Mouse (Mus musculus): Measurements from ENCODE around the gene Stx8. TPM values are rescaled to one million over a fixed set of nuclear protein-coding genes. Genes with fewer than 3 reads are reported as not detected.
A peak's percentile ranks its signal among the peaks of the same experiment; 100 is the strongest.

The Stx8 gene
- total RNA-seq, 2 experiments from 2014 or later: 24.6 to 27.5 TPM

GRCm38 (mm10) chr11:68200500-68200899 is 234.5 kb downstream of the Stx8 start:
- no peak for DNase-seq

DNA sequence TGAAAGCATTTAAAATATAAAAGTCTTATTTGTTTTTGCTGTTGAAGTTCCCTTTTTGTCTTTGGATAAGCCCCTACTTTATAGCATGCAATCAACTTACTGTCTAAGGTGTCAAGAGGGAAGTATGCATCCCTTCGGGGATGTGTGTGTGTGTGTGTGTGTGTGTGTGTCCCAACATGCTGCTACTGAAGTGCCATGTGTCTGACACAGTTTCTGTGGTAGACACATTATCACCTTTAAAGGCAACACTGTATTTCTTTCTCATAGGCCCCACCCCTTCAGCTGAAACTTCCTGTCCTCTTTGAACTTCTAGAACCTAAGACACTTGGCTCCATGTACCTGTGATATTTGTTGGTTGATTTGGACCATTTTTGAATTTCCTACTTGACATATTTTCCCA is 235.1 kb downstream of the Stx8 start:
- DNase-seq: no peak

- no peak for DNase-seq
Observed at GRCm38 (mm10) chr11:68201811-68202459, 235.9 kb downstream of the Stx8 start.

DNA sequence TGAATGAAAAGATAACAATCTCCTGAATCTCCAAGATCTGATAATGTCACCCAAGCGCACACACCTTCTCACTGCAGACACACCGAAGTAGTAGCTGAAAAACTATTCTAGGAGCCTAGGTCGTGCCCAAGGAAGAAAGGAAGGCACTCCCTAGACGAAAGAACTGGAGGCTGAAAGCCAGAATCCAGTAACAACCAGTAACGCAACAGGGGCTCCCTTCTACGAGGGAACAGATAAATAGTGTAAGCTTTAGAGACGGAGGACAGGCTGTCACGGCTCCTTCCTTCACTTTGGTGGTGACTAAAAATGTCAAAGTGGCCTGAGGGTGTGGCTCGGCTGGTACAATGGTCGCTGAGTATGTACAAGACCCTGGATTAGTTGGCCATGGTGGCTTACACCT is 236.6 kb downstream of the Stx8 start:
- no peak for DNase-seq

GRCm38 (mm10) chr11:68203658-68204315 is 237.8 kb downstream of the Stx8 start:
- no peak for DNase-seq

DNA sequence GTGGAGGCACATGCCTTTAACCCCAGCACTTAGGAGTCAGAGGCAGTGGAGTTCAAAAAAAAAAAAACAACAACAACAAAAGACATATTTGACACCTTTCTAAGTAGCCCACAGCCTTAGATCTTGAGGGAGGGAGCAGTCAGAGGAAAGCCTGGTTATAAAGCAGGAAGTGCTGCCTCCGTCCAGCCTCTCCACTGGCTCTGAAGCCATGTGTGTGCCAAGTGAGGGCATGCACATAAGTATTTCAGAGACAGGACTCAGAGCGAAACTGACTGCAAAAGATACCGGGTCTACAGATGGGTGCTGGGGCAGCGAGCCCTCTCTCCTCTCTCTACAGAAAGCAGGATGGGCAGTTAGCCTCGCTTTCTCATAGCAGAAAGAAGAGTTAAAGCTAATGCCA is 238.4 kb downstream of the Stx8 start:
- DNase-seq: no peak

GRCm38 (mm10) chr11:68205572-68206229 is 239.7 kb downstream of the Stx8 start:
- no peak for DNase-seq

GRCm38 (mm10) chr11:68208023-68208422 is 242.0 kb downstream of the Stx8 start:
- no peak for DNase-seq

- DNase-seq: no peak
Observed at GRCm38 (mm10) chr11:68208582-68208981, 242.6 kb downstream of the Stx8 start.

DNA sequence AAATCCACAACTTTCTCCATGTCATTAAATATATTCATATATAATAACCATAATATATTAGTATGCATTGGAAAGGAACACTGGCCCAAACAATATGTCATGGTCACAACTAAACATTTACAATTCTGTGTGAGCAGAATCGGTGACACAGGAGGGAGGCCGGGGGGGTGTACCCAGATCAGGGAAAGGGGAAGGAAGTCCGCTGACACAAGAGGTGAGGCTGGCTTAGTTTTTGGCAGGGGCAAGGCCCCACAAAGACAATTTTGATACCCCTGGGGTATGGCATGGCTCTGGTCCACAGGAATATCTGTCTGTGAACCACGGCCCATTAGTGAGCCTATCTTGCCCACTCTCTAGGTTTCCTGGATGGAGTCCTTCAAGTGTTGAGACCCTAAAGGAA is 243.5 kb downstream of the Stx8 start:
- DNase-seq: no peak

GRCm38 (mm10) chr11:68210714-68211113 is 244.7 kb downstream of the Stx8 start:
- no peak for DNase-seq

DNA sequence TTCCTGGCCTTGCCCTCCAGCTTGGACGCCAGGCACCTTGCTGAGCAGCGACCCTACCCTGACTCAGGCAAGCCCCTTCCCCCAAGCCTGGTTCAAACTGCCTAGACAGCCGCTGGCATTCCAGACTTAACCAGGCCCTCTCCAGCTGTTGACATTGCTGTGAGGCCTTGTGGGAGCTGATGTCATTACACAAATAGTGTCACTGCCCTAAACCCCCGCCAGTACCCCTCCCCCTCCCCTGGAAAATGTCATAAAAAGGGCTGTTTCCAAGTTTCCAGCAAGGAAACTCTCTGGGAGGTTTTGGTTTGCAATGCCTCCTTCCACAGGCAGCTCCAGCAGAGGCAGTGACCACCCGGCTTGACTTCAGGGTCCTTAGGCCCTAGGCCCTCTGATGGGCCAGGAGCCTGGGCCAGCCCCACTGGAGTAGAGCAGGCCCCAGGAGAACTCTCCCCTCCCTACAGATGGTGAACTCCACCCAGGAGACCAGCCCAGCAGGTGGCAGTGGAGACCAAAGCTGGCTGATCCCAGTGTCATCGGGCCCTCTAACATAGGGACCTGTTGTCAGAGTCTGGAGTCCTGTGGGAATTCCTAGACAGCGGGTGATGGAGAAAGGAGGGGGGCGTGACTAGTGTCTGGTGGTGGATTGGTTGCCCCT is 246.1 kb downstream of the Stx8 start:
- peak; percentile 62 for DNase-seq

DNA sequence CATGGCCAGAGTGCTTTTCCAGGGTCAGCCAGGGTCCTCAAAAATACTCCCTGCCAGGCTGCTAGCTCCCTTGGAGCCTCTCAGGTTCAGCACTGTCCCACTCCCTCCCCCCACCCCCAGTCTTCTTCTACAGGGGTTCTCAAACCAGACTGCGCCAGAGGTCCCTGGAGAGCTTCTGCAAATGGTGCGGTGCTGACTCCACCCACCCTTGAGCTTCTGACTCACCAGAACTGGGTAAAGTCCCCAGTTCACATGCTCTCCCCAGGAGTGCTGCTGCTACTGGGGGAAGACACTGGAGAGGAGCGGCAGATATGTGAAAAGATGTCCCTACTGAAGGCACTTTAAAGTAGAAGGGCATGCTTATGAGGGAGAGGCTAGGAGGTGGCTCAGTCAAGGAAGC is 247.9 kb downstream of the Stx8 start:
- no peak for DNase-seq

GRCm38 (mm10) chr11:68214496-68215205 is 248.7 kb downstream of the Stx8 start:
- no peak for DNase-seq

DNA sequence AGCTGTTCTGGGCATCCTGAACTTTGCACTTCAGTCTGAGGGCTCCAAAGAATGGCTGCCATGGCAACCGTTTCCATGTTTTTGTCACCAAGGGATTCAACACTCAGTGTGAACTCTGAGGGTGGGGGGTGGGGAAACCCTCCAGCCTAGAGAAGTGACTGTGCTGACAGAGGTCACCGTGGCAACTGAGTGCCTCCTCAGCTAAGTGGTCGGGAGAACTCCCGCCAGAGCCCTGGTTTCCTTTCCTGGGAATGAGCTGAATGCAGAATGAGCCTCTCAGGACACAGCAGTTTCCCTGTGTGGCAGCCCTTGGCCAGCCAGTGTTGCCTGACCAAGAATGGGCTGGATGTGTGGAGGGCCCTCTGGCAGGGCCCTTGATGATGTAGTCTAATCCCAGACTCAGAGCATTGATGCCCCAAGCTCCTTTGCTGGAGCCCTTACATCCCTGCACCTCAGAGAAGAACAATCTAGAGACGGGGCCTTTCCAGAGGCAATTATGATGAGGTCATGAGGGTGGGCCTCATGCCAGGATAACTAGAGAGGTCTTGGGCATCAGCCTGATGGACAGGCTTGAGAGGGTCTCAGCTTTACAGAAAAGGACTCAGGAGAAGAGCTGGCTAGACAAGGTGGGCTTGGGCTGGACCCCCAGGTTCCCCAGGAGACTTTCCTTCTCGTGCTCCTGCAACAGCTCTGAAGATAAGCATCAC is 249.4 kb downstream of the Stx8 start:
- no peak for DNase-seq

DNA sequence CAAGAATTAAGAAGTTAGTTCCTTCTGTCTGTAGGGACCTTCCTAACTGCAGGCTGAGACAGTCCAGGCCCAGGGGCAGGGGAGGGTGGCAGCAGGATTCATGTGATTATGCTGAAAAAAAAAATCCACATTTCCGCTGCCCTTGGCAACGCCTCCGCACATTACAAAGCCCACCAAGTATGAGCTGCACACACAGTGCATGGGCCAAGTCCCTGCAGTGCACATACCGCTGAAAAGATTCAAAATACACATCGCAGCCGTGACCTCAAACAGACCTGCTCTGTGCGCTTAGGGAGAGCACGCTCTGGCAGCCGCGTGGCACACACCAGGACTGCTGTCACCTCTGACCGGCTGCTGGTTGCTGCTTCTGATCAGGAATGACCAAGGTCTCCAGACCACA is 250.0 kb downstream of the Stx8 start:
- no peak for DNase-seq

DNA sequence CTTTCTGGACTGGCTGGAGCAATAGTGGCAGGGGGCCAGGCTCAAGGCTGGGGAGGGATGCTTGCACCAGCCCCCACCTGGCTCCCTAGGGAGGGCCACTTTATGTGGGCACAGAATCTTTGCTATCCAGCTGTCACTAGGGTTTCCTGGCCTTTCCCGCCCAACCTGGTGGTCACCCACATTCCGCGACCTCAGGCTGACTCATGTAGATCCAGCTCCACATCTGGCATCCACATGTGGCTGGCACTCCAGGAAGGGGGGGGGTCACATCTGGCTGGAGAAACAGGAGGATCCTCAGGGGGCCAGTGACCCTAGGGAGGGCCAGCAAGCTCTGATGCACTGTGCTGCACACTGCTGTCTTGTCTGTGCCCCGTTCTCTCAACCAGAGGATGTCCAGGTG is 254.7 kb downstream of the Stx8 start:
- no peak for DNase-seq

DNA sequence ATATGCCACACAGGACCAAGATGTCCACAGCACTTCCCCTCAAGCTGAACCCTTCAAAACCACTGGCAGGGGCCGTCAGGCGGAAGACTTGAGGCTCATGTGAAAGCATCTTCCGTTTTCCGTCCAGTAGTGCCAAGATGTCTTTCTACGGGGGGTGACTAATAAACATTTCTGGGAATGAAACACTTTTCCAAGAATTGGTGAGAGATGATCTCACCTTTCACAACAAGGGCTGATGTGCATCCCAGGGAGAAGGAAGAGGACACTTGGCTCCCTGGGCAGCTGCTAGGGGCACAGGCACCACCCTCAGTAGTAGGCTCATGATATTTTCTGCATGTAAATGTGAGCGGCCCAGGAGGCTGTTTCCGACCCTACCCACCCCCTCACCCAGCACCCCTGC is 256.2 kb downstream of the Stx8 start:
- DNase-seq: no peak

DNA sequence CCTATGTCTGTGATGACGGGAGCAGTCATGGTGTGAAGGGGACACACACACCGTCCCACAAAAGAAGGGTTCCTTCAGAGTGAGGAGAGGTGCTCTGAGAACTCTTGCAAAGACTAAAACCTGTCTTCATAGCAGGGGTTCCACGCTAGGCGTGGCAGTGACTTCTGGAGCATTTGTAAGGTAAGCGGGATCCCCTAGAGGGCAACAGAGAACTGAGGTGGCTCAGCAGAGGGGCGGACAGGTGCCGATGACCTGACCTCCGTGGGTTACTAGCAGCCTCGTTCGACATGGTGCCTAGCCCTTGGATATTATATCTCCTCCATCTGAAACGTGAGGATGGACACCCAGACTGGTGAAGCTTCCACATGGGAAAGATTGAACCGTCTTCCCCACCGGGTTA is 257.1 kb downstream of the Stx8 start:
- no peak for DNase-seq

GRCm38 (mm10) chr11:68226654-68227057 is 260.7 kb downstream of the Stx8 start:
- no peak for DNase-seq

GRCm38 (mm10) chr11:68227837-68228236 is 261.8 kb downstream of the Stx8 start:
- DNase-seq: no peak
